Mouse (Mus musculus) ovary, postnatal 10 days (tissue): ENCODE results near the gene Zfp536.

ENCODE experiments used
- DNase-seq: peaks from one replicate; pipeline ENCODE4 v3.0.0; 2022; ENCODE audit warnings: low spot score

Gene Zfp536

DNA sequence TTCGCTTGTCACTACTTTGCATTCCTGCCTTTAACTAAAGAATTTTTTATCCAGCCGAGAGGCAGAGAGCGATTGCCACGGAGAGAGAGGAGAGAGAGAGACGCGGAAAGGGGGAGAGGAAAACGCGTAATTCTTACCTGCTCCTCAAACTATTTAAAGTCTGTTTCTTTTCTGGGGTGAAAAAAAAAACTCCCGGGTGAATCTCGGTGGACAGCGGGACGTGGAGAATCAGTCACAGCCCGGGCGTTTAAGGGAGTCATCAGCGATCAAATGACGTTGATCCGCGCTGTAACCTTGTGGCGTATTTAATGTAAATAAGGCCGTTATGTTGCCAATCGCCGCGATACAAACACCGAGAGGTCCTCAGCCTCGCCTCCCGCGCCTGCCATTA lies at the start of gene Zfp536:
Gene Zfp536, minus strand, starts transcription at position 330 of the 391 bp plus-strand sequence.
- DNase-seq, result no peak

DNA sequence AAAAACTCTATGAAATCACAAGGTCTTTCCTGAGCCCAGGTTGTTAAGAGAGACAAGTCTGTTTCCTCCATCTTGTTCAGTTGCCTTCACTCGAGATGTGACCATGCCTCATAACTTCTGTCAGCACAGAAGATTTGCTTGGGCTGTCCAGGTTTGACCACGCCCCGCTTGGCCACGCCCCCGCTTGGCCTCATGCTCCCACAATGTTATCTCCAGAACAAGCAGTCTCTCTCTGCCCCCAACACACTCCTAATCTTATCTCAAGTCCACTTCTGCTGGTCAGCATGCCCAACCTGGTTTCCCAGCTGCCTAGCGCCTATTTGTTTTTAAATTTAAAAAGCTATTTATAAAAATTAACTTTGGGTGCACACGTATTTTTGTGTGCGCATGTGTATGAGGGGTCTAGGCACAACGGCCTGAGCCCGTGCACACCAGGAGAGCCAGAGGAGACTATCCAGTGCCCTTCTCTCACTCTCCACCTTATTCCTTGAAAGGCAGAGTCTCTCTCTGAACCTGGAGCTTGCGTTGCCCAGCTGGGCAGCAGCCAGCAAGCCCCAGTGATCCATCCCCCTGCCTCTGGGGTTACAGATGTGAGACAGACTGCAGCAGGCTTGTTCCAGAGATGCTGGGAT lies 47.3 kb upstream of the Zfp536 start:
- DNase-seq, result no peak

DNA sequence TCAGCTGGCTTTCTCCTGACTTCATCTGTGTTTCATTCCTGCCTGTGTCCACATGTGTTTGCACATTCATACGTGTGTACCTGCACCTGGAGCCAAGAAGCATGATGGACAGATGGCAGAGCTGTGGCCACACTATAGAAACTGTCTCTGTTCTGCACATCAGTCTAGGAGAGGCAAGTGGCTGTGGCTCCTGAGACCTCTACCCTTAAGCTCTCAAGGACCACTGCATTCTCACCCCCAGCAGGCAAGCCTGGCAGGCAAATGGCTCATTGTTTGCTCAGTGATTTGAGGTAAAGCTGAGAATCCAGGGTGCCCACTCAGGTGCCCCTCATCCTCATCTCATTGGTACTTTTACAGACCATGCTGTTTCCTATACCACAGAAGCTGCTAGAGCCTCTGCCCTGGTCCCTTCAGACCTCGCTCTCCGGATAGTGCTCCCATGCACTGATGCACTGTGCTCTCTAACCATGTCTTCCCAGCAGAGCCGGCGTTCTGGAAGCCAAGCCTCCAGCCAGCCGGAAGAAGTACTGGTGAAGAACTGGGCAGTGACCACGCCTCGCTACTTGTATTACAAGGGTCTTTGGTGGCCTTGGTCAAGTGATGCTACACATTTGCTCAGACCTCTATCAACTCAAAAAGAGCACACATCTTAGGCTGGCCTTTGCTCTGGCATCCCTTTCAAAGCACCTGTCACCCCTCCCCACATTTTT lies 45.3 kb upstream of the Zfp536 start:
- DNase-seq, result no peak

DNA sequence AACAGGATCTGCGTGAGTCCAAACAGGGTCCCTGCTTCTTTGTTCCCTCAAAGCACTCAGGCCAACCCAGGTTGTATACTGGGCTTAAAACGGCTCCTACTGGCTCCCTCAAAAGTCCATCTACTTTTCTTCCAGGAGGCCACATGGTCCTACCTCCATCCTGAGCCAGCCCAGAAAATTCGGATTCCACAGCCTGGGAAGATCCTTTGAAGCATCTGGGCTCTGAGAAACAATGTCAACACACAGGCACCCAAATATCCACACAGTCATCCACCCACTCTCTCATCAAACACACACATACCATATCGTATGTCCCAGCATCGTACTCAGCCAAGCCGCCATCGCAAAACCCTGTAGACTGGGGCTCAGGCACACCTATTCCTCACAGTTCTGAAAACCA lies 43.5 kb upstream of the Zfp536 start:
- DNase-seq, result no peak

DNA sequence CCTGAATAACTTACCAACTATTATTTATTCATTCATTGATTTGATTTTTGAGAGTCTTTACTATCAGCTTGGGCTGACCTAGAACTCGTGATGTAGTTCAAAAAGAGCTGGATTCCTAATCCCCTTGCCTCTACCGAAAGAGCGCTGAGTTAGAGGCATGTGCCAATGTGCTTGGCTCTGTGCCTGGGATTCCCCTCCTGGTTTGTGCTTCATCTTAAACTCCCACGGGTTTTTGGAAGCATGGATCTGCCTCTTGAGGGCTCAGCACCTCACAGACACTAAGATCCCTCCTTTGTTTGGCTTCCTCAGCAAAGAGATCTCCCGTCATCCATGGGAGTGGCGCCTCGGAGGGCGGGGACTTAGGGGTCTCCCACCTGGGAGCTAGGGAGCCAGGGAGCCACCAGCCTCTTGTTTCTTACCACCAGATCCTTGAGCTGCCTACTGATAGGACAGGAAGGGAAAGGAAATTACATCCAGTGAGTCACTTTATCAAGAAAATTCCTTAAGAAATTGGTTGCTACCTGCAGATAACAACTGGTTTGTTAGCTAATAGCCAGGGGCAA lies 41.5 kb upstream of the Zfp536 start:
- no peak for DNase-seq

DNA sequence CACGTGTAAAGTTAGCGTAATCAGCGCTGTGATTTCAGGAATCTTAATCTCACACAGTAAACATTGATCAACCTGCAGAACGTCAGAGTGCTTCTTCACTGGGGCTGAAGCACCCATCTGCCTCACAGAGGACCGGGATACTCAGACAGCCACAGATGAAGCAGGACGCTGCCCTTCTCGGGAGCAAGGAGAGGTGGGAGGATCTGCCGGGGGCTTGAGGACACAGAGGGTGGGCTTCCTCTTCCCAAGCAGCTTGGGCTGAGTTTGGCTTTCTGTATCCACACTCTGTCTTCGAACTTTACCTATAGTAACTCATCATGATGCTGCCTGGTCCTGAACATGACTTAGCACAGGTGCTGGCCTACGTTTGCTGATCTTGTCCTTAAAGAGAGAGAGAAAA lies 40.2 kb upstream of the Zfp536 start:
- DNase-seq, result no peak

DNA sequence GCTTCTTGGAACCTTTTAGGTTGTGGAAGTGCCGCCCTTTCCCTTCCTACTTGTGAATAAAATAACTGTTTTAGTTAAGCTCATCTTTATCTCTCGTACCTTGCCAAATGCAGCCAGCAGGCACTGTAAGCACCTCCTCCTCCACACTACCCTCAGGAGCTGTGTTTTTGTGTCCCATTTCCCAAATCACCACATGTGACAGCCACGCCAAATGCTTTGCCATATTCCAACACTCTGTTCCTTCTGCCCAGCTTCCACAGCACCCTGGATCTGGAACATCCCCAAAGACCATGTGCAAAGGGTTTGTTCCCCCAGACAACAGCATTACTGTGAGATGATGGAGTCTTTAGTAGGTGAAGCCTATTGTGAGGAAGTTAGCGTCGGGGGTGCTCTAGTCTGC lies 36.5 kb upstream of the Zfp536 start:
- DNase-seq, result no peak

DNA sequence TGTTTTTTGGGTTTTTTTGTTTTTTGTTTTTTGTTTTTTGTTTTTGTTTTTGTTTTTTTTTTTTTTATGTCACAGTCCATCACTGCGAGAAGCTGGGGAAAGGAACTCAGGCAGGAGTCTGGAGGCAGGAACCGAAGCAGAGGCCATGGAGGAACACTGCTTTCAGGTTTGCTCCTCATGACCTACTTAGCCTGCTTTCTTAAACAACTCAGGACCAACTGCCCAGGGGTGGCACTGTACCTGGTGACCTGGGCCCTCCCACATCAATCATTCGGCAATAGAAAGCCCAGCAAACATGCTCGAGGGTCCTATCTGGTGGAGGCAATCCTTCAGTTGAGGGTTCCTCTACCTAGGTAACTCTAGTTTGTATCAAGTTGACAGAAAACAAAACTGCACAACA lies 35.6 kb upstream of the Zfp536 start:
- no peak for DNase-seq

DNA sequence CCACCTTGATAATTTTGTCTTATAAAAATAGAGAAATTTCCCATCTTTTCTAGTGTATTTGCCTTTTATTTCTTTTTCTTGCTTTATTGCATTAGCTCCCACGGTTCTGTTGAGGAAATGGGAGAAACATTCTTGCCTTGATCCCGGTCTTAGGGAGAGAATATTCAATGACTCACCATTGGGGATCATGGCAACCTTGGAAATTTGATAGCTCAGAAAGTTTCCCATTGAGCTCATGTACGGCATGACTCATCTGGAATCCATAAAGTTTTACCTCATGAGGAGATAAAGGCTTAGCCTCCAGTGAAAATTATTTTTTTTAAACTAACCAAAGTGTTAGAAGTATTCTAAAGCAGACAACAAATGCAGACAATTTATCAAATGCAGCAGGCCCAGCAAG lies 27.7 kb upstream of the Zfp536 start:
- no peak for DNase-seq

DNA sequence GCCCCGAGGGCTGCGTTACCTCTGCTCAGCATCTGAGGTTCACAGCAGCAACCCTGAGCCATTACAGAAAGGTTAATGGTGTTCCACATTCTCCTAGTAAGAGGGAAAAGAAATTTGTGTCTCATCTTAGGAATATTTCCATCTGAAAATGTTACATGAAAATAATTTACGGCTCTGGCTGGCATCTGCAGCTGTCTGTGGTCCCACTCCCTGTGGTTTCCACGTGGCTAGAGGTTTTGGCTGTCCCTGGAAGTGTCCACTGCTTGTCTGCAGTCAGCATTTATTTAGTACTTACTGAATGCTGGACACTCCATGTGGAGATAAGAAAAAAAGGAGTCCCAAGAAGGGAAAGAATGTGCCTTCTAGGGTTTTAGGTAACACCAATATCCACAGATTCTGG lies 15.3 kb upstream of the Zfp536 start:
- no peak for DNase-seq

DNA sequence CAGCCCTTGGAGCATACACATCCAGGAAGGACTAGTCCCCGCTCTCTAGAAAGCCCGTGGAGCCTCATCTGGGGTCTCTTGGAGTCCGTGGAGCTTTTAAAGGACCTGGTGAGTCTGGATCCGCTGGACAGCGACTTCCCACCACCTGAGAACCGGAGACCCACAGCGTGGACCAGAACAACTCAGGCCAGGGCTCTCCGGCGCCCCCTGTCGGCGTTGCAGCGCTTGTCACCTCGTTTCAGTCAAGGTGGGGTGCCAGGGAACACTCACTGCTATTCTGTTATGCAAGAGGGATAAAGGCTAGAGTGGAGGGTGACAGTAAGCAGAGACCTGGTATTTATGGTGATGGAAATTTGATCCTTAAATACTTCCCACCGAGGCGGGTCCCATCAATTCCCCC lies 2.1 kb upstream of the Zfp536 start:
- DNase-seq, result peak; percentile 27

DNA sequence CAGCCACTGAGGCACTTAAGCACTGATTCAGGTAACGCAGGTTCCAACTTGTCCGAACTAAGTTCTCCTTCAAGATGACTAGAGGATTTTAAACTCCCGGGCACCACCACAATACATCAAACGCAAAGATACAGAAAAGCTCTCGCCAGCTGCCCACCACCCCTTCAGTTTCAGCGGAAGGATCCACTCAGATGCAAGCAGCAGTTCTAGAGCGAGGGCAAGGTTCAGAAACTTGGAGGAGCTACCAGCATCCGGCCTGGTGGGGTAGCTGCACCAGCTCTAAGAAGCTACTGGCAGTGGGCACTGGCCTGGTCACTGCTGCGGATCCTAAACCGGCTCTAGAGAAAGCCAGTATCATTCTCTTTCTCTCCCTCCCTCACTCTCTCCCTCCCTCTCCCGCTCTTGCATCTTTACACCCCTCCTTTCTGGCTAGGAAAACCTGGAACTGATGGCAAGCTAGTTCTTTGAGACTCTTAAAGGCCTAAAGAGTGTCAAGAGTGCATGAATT lies 1.1 kb upstream of the Zfp536 start:
- DNase-seq, result no peak

DNA sequence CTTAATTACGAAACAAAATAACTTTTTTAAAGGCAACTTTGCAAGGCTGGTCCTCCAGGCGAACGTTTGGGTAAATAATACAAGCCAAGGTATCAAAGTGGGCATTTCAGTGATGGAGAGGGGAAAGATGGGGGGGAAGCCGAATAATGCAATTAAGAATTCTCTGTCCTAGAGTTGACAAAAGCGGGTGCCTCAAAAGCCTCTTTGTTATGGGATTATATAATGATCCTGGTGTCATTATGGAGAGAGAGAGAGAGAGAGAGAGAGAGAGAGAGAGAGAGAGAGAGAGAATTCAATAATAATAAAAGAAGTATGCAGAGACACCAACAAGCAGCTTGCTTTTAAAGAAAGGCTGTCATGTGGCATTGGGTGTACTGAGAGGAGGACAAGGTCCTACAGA lies 465 bp upstream of the Zfp536 start:
- no peak for DNase-seq

DNA sequence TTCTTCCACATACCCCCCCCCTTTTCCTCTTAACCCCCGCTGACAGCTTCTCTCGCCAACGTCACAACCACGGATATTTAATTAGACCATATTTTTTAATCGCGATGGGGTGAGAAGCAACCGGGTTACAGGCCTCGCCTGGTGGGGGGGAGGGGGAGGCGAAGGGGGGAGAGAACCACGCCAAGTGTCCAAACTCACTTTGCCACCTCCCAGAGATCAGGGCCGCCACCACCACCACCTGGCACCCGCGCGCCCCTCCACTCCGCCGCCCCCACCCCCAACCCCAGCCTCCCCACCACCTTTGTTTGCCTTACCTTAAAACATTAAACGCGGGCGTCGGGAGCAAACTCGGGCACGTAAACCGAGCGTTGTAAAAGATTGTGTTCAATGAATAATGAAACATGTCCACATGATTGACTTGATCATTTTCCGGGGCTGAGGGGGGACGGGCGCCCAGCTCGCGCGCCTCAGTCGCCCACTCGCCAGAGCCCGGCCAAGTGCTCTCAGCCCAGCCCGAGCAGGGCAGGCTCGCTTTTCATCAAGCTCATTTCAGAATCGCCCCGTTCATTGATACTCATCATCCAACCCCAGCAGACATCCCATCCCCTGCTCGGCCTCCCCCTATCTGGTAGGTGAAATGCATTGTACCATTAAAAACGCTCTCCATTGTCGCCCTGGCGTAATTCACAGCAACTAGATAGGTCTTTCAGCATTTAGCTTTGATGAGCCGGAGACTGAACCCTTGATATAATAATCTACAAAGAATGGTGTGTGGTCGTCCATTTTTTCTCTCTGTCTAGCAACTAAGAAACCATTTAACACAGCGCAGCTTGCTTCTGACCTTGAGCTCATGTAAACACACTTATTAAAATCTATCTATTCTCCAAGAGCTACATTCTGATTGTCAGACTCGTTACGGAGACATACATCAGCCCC lies 797 bp downstream of the Zfp536 start:
- no peak for DNase-seq

DNA sequence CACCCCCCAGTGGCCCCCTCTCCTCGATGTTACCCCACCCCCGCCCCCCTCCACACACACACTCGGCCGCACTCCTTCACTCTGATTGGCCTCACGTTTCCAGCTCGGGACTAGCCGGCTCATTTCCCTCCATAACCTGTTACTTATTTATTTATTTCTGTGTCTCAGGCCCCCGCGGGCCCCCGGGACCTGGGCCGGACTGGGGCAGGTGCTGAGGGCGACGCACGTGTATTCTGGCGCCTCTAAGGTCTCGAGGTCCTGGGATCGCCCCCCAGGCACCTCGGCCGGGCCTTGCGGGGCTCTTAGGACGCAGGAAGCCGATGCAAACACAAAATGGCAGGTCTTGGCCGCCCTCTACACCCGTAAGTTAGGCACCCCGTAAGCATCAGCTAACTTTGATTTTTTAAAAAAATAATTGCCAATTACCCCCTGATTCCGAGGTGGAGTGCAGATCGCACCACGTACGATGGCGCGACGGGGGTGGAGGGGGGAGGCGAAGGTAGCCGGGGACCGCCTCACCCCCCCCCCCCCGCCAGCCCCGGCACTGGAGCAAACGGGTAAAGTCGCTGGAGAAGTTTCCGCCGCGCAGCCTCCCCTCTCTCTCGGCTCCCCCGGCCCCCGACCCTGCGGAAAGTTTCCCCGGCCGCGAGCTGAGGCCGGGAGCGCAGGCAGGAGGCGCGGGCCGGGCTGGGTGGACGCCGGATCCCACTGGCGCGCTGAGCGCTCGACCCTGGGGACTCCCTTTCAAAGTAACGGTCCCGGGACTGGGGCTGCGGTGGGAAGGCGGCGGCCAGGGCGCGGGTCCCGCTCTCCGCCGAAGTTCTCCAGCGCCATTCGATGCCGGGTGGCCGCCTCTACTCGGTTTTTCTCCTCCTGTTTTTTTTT lies 1.7 kb downstream of the Zfp536 start:
- DNase-seq, result no peak

DNA sequence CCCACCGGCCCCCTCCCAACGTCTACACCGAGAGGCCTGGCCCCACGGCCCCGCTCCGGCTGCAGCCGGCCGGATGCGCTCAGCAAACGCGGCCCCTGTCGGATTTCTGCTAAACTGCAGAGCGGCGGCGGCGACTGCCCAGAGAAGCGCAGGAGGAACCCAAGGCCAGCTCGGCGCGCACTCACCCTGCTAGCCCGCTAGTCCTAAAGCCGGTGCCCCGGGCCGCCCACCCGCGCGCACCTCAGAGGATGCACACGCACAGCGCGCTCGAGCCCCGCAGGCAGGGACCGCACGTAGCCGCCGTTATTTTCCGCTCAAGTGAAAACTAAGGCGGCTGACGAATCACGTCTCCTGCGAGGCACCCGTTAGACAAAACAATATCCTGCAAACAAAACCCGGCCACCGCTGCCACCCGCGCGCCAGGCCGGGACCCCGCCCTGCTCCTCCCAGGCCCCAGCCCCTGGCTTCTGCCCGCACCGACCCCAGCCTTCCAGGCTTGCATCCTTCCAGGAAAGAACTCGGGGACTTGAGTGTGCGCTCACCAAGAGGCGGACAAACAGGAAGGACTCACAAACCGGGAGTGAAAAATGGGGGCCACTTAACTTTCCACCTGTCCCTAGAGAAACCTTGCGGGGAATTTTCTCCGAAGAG lies 2.9 kb downstream of the Zfp536 start:
- peak; percentile 42 for DNase-seq

DNA sequence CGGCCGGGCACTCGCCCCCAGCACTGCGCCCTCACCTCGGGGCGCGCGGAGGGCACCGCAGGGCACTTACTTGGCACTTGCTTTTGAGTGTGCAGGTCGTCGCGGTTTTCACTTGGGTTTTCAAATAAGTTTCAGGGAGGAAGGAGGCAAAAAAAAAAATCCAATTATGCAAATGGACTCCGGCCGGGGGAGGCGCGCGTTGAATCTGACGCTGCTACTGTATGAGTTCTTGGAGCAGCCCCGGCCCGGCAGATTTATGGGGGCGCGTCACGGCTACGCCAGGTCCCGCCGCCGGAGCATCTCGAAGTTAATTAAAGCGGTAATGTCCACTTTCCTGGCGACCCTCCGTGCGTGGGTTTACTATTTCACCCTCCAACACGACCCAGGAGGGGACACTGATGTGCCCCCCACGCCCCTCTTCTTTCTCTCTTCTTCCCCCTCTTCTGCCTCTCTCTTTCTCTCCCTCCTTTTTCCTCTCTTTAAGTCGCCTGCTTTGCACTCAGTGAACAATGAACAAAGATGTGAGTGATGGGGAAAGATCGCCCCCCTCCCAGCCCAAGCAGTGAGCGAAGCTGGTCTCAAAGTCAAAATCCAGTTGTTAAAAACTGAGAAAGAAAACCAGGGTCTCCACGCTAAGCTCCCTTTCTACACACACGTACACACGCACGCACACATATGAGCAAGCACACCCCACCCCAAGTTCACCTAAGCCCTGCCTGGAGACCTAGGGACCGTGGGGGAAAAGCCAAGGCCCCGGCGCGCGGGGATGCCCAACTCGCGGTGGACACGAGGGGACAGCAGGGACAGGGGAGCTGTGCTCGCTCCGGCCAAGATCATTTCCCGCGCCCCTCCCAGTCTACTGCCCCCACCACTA lies 3.7 kb downstream of the Zfp536 start:
- no peak for DNase-seq

DNA sequence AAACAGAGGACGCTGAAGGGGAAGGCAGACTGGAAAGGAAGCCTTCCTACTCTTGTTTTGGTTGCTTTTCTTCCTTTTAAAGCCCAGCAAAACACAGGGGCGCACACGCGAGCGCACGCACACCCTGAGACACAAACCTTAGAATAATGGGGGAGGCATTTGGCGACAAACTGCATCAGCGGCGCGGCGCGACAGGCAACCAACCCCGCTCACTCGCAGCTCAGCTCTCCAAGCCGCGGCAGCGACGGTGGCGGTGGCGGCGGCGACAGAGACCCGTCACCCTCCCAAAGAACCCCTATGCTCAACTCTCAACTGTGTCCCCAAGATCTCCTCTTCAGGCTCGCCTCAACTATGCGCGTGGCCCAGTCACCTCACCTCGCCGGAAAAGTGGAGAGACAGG lies 4.4 kb downstream of the Zfp536 start:
- no peak for DNase-seq

DNA sequence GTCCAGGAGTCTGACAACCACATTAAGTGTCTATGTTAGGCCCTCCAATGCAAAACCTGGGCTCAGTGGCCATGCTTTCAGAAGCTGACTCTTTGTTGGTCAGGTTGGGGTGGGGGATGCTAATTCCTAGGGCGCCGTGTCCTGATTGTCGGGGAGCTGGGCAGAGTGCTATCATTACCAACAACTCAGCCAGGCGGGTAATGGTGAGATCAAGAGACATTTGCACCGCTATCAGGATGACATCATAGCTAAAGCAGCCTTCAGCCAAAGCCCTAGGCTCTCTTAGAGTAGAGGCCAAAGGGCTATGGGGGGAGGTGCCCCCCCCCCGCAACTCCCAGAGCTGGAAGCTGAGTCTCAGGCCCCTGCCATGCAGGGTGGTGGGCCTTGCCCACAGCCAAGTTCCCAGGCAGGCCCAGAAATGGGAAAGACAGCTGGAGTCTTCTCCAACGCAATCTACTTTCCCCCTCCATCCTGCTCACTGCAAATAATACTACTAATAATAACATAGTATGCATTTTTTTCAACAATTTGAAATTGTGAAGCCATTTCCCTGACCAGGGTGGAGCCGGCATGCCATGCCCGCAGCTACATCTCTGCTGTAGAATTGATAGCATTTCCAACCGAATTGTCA lies 5.0 kb downstream of the Zfp536 start:
- no peak for DNase-seq
